Mouse (Mus musculus) liver, embryonic 14.5 days (tissue): ENCODE measurements around the gene Ssbp1. TPM values are rescaled to one million over a fixed set of nuclear protein-coding genes. Genes with fewer than 3 reads are reported as not detected.
A peak's percentile ranks its signal among the peaks of the same experiment; 100 is the strongest.

Experiments
- ATAC-seq: fragments of 200-750 bp; cut with Nextera tagmentation; 2 replicates; pipeline ENCODE4 v1.8.0; 2017; ENCODE audit warnings: moderate number of reproducible peaks, mild to moderate bottlenecking, moderate library complexity; ENCODE audit not compliant: insufficient read depth
- DNase-seq, 3 experiments: peaks; one replicate each; pipeline ENCODE4 v3.0.0-alpha.2; 2012 to 2013; ENCODE audit warnings: low read depth in 3 of 3, low spot score in 3 of 3
- H3K27ac ChIP-seq: fragments of 300-500 bp; sonication (generic); 2 replicates; pipeline ENCODE4 v1.5.1; 2014; ENCODE audit warnings: moderate library complexity, mild to moderate bottlenecking, control low read depth, inconsistent platforms
- H3K27me3 ChIP-seq: fragments of 300-500 bp; sonication (generic); 2 replicates; pipeline ENCODE4 v1.6.1; 2014; ENCODE audit warnings: mild to moderate bottlenecking, low read length, moderate library complexity; ENCODE audit not compliant: control insufficient read depth, insufficient read depth
- H3K36me3 ChIP-seq: fragments of 300-500 bp; sonication (generic); replicated peaks from 2 replicates; pipeline ENCODE4 v1.6.1; 2014; ENCODE audit warnings: low read depth; ENCODE audit not compliant: control insufficient read depth, insufficient read depth
- H3K4me1 ChIP-seq, 2 experiments: fragments of 200-500 bp in 1 of 2; fragments of 300-500 bp in 1 of 2; sonication (generic) in 1 of 2; replicated peaks; 2 replicates each; pipeline ENCODE4 v1.6.1; 2012 to 2014; ENCODE audit warnings: antibody characterized with exemption in 1 of 2, inconsistent platforms in 1 of 2, low read length in 1 of 2; ENCODE audit not compliant: control insufficient read depth in 2 of 2, insufficient read depth in 2 of 2
- H3K4me2 ChIP-seq: fragments of 300-500 bp; sonication (generic); 2 replicates; pipeline ENCODE4 v1.6.1; 2014; ENCODE audit warnings: low read depth, mild to moderate bottlenecking, control low read depth, moderate library complexity
- H3K4me3 ChIP-seq, 2 experiments: fragments of 200-500 bp in 1 of 2; fragments of 300-500 bp in 1 of 2; sonication (generic) in 1 of 2; 2 replicates each; pipeline ENCODE4 v1.5.1; 2012 to 2014; ENCODE audit warnings: low read depth in 2 of 2, low read length in 2 of 2, mild to moderate bottlenecking in 2 of 2, control low read depth in 1 of 2, inconsistent platforms in 1 of 2, moderate library complexity in 1 of 2; ENCODE audit not compliant: insufficient read depth in 1 of 2
- H3K9ac ChIP-seq: fragments of 300-500 bp; sonication (generic); replicated peaks from 2 replicates; pipeline ENCODE4 v1.6.1; 2014; ENCODE audit warnings: mild to moderate bottlenecking, control low read depth, moderate library complexity
- H3K9me3 ChIP-seq: fragments of 300-500 bp; sonication (generic); 2 replicates; pipeline ENCODE4 v1.6.1; 2016; ENCODE audit warnings: low read length, mixed read lengths; ENCODE audit not compliant: control insufficient read depth
- CTCF ChIP-seq: IDR thresholded peaks from 2 replicates; pipeline ENCODE4 v1.5.1; 2016; ENCODE audit warnings: antibody characterized with exemption, low read depth, control low read depth
- EP300 ChIP-seq: IDR thresholded peaks from 2 replicates; pipeline ENCODE4 v1.6.1; 2016; ENCODE audit warnings: antibody characterized with exemption, low read depth
- WGBS: fragments of 180-500 bp; shearing (Covaris S2); extraction: QIAGEN DNeasy Blood & Tissue Kit; methylation state at CpG from one replicate; pipeline ENCODE4 v1.1.7; 2014; ENCODE audit not compliant: insufficient replicate concordance; 5-methylcytosine and 5-hydroxymethylcytosine counted together
- polyA plus RNA-seq, 2 experiments: library from polyadenylated mRNA; depleted of rRNA in 1 of 2; stranded (reverse) in 1 of 2; unstranded in 1 of 2; fragments of >200 nt; fragmentation: Nextera tagmentation in 1 of 2; extraction: Ambion mirVana in 1 of 2; gene quantifications; 2 replicates each; pipeline versions ENCODE4 v1.2.1 to v1.2.3; 2012 to 2014

Gene Ssbp1
- polyA plus RNA-seq, 2 experiments: 37.0 to 75.1 TPM

- Histone ChIP-seq H3K9me3 (no peaks in the 10 kb centered on the region), H3K4me1 (no peaks in the 10 kb centered on the region), H3K4me3 (no peak overlapping the region), H3K4me2 (no peak overlapping the region), H3K27ac (no peak overlapping the region), H3K27me3 (no peaks in the 10 kb centered on the region), H3K36me3 (no peaks in the 10 kb centered on the region), H3K9ac (no peak overlapping the region)
- TF ChIP-seq EP300 (no peak), CTCF (no peak)
- DNase-seq: no peak
- no peak for ATAC-seq
These were observed 22.5 kb upstream of the Ssbp1 start for GRCm38 (mm10) chr6:40448626-40449025.

GRCm38 (mm10) chr6:40454436-40455041 lies 16.6 kb upstream of the Ssbp1 start:
- no peak for DNase-seq
- WGBS: 18% methylated on average over 7 of the region's 7 CpGs
- Histone ChIP-seq H3K4me3 (no peak overlapping the region), H3K9me3 (no peaks in the 10 kb centered on the region), H3K9ac (no peak overlapping the region), H3K27me3 (no peaks in the 10 kb centered on the region), H3K4me1 (no peaks in the 10 kb centered on the region), H3K4me2 (no peak overlapping the region), H3K36me3 (no peaks in the 10 kb centered on the region), H3K27ac (no peak overlapping the region)
- TF ChIP-seq EP300 (no peak), CTCF (peak; percentile 65)
- ATAC-seq: no peak

- no peaks in the 10 kb centered on the region for H3K9me3 ChIP-seq
- no peak overlapping the region for H3K9ac ChIP-seq
- H3K4me3 ChIP-seq: no peak overlapping the region
- no peaks in the 10 kb centered on the region for H3K36me3 ChIP-seq
- H3K27me3 ChIP-seq: no peaks in the 10 kb centered on the region
- DNase-seq (no peak), ATAC-seq (no peak)
- no peak overlapping the region for H3K27ac ChIP-seq
- TF ChIP-seq EP300 (no peak), CTCF (peak; percentile 40)
- H3K4me2 ChIP-seq: no peak overlapping the region
- WGBS: 32% methylated on average over 6 of the region's 6 CpGs
- no peaks in the 10 kb centered on the region for H3K4me1 ChIP-seq
These were observed 5.4 kb upstream of the Ssbp1 start for GRCm38 (mm10) chr6:40465710-40466109.

- DNase-seq (no peak), ATAC-seq (no peak)
- H3K9me3 ChIP-seq: no peaks in the 10 kb centered on the region
- peaks cover 3 to 4% of the 10 kb centered on the region in 2 experiments; a peak in 3 of 4 replicates for H3K4me1 ChIP-seq
- H3K27me3 ChIP-seq: no peaks in the 10 kb centered on the region
- under 1% methylated on average over 7 of the region's 7 CpGs for WGBS
- no peak for TF ChIP-seq CTCF
- TF ChIP-seq EP300: no peak
- peak overlapping the region; percentile 63 to 90 for H3K4me3 ChIP-seq
- peak overlapping the region; percentile 77 for H3K4me2 ChIP-seq
- H3K36me3 ChIP-seq: peaks cover 16% of the 10 kb centered on the region
- peak overlapping the region; percentile 71 for H3K9ac ChIP-seq
- no peak overlapping the region for H3K27ac ChIP-seq
These were observed 513 bp downstream of the Ssbp1 start for GRCm38 (mm10) chr6:40471720-40472010.

- ATAC-seq (no peak), DNase-seq (no peak)
- Histone ChIP-seq H3K9me3 (no peaks in the 10 kb centered on the region), H3K27me3 (no peaks in the 10 kb centered on the region), H3K4me3 (no peak overlapping the region), H3K9ac (no peak overlapping the region), H3K4me1 (peaks cover 3 to 4% of the 10 kb centered on the region in 2 experiments; a peak in 3 of 4 replicates), H3K36me3 (peaks cover 33% of the 10 kb centered on the region), H3K4me2 (no peak overlapping the region), H3K27ac (no peak overlapping the region)
- WGBS: 69% methylated on average over 4 of the region's 4 CpGs
- TF ChIP-seq CTCF (no peak), EP300 (no peak)
These were observed 5.0 kb downstream of the Ssbp1 start for GRCm38 (mm10) chr6:40476132-40476531.
